Mouse (Mus musculus) left cerebral cortex, postnatal 25 days (tissue): ENCODE data around the gene Ankrd13a. TPM values are rescaled to one million over a fixed set of nuclear protein-coding genes. Genes with fewer than 3 reads are reported as not detected.
A peak's percentile ranks its signal among the peaks of the same experiment; 100 is the strongest.

Experiments used
- DNase-seq, 2 experiments: peaks; one replicate each; pipeline ENCODE4 v3.0.0; 2022; ENCODE audit warnings: low spot score in 2 of 2, mixed read lengths in 1 of 2
- intact Hi-C: fragments of 180-260 bp; cut with DNase I; formaldehyde crosslinking; loops from one replicate; pipeline ENCODE4 v1.15.1; 2025
- total RNA-seq, 2 experiments: library from RNA; stranded (reverse); gene quantifications; 2 replicates each; pipeline ENCODE4 v1.2.3; 2021

Gene Ankrd13a
- total RNA-seq, 2 experiments from 2014 or later, result 30.6 to 34.9 TPM

- no peak for DNase-seq
- intact Hi-C loops, result no loop called here
These were observed 20.8 kb downstream of the Ankrd13a start for GRCm38 (mm10) chr5:114795231-114795630.

- DNase-seq, result no peak
These were observed 21.2 kb downstream of the Ankrd13a start for GRCm38 (mm10) chr5:114795653-114796052.

DNA sequence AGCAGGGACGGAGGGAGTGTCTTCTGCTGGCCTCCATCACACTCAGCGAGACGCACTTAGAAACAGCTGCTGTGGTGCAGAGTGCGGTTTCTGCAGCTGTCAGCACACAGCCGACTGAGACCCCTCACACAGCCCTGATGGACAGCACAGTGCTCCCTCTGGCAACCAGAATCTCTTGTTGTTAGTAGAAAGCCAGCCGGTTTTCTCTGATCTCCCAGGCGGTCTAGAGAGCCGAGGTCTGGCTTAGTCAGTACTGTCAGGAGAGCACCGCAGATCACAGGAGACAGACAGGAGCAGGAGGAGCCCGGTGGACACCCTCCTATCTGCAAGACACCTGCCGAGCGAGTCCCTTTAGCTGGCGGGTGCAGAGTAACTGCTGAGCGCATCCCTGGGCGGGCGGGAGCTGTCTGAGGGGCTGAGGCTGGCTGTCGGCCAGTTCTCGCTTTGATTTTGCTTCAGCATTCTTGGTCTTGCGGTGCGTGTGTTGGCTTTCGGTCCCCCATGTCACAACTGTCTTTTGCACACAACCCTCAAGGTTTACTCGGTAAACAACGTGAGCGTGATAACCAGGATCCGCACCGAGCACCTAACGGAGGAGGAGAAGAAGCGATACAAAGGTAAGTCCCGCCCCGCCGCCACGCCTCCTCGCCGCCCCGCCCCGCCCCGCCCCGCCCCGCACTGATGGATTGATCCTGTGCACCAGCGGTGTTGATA is 22.0 kb downstream of the Ankrd13a start:
- no peak for DNase-seq
- intact Hi-C loops, result no loop called here

More at GRCm38 (mm10) chr5:114795653-114796052, 21.2 kb downstream of the Ankrd13a start:
- intact Hi-C loops, result no loop called here

DNA sequence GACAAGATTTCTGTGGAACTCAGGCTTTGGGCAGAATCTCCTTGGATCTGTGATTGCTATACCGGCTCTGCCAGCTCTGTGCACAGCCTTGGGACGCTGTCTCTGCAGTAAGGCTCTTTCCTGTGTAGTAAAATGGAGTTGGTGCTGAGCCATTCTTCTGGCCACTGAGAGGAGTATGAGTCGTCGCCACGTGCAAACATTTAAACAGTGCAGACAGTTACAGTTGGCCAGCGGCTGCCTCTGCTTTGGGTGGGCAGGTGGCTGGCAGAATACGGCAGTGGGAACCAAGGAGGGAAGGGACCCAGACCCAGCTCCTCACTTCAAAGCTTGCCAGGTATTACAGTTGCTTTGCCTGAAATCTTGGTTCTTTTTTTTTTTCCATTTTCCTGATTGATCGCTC is 22.8 kb downstream of the Ankrd13a start:
- no peak for DNase-seq
- intact Hi-C loops, result no loop called here

GRCm38 (mm10) chr5:114799848-114800247 is 25.4 kb downstream of the Ankrd13a start:
- DNase-seq, result no peak
- intact Hi-C loops, result no loop called here

DNA sequence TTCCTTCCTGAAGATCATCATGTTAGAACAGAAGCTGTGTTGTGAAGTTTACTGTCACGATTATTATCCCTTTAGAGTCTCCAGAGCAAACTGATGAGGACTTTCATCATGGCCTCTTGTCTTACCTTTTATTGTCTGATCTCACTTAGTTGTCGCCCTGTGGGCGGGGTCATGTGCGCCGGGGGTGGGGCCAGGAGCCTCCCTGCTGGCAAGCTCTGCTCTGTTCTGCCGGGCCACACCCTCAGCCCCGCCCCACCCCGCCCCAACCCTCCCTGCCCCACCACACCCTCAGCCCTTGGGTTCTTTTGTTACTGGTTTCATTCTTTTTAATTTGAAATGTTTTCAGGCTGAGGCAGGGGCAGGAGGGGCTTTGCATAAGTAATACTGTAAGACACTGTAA is 26.6 kb downstream of the Ankrd13a start:
- DNase-seq, result no peak
- intact Hi-C loops, result no loop called here

DNA sequence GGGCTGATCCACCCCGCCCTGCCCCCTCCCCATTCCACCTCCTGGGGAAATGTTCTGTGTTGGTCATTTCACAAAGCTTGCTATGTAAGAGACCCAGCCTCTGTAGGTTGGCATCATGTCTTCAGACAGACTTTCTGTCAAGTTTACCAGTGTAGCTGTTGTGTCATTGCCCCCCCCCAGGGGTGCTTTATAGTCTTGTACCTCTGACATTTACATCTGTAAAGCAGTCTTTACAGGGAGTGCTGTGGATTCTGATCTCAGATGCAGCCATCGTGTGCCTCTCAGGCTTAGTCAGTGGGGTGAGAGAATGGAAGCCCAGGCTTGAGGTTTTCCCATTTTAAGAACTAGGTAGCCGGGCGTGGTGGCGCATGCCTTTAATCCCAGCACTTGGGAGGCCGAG is 27.4 kb downstream of the Ankrd13a start:
- intact Hi-C loops, result no loop called here
- DNase-seq, result no peak

DNA sequence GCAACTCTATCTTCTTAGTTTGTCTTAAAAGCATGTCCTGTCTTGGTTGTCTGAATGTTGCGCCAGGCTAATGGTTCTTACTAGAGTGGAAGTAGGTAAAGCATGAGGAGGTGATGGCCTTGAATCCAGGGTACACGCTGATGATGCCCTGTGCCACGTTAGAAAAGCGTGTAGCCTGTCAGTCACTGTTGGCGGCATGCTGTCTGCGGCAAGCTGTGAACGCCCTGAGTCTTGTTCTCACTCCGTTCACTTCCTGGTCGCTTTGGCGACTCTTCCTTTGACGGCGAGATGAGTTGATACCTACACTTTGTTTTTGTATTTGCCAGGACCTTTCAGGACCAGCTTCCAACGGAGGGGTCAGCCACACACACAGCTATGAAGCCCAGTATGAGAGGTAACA is 28.8 kb downstream of the Ankrd13a start:
- DNase-seq, result no peak
- intact Hi-C loops, result no loop called here

DNA sequence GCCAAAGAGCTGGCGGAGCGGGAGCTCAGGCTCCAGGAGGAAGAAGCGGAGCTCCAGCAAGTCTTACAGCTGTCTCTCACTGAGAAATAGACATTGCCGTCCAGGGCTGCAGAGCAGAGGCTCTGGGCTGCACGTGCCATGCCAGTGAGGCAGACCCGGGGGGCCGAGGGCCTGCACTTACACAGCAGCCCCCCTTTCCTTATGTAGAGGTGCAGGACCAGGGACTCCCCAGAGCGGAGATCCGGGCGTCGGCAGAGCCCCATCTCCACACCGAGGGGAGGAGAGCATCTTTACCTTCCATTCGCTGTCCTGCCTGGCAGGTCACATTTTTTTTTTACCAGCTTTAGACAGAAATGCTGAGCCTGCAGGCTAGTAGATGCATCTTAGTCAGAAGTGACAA is 29.9 kb downstream of the Ankrd13a start:
- intact Hi-C loops, result no loop called here

DNA sequence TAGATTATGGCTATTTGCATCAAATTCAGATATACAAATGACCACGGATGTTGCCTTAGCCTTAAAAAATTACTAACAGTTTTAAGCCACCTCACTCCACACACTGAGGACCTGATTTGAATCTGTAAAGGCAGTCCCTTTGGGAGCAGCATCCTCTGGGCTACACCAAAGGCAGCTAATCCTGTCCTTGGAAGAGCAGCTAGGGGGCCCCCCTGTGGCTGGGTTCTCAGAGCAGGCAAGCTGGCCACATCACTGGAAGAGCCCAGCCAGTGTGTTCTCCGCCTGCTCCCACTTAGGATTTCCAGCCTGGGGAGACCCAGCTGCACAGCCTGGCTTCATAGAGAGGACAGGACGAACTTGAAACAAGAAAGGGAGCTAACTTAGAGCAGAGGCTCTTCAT is 30.5 kb downstream of the Ankrd13a start:
- intact Hi-C loops, result no loop called here
- peak; percentile 61 to 70 for DNase-seq

More for the DNA sequence above, 29.9 kb downstream of the Ankrd13a start:
- no peak for DNase-seq

DNA sequence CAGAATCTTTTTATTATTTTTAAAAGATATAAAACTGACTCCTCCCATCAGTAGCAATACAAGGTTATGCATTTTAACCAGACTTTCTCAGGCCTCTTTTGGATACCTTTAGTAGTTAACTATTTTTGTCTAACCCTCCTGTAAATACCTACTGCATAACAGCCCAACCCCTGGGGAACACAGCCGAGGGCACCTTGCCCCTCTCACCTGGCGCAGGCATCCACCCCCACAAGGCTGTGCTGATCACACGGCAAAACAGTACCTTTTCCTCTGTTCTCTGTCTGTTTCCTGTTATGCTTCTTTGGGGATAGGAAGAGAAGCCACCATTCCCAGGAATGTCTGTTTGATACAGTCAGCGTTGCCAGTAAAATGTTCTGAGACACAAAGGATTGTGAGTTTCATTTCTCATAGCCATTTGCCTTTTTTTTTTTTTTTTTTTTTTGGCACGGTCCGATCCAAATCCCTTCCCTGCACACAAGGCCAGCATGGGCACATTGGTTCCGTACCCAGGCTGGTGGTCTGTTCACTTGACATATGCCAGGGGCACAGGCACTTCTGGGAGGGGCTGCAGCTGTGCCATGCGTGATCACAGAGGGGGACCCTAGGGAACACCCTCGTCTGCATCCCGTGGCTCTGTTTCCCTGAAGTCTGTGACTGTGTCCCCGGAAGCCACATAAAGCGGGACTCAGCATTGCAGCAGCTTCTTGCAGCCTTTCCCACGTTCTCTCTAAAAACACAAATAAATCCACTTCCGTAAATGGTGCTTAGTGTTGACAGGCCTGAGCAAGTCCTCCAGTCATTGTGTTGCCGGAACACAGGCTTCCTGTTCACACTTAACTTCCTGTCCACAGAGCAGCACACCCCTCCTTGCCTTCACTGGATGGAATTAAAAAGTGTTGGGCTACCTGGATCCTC is 31.2 kb downstream of the Ankrd13a start:
- intact Hi-C loops, result no loop called here
- DNase-seq, result no peak

DNA sequence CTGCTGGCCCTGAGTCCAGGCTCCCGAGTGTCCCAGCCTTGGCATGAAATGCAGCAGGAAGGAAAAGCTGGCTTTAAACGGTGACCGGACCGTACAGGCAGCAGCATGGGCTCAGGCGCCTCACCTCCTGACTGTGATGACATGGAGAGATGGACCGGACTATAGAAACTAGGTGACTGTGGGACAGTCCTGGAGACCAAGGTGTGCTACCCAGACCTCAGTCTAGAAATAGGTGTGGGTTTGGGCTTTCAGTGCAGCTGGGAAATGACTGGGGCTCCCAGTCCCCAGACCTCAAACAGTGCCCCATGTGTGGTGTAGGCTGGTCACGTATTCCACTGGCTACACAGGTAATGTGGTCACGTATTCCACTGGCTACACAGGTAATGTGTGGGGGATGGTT is 32.2 kb downstream of the Ankrd13a start:
- intact Hi-C loops, result no loop called here
- no peak for DNase-seq

- intact Hi-C loops, result no loop called here
- DNase-seq, result no peak
These were observed 32.6 kb downstream of the Ankrd13a start for GRCm38 (mm10) chr5:114807063-114807462.

DNA sequence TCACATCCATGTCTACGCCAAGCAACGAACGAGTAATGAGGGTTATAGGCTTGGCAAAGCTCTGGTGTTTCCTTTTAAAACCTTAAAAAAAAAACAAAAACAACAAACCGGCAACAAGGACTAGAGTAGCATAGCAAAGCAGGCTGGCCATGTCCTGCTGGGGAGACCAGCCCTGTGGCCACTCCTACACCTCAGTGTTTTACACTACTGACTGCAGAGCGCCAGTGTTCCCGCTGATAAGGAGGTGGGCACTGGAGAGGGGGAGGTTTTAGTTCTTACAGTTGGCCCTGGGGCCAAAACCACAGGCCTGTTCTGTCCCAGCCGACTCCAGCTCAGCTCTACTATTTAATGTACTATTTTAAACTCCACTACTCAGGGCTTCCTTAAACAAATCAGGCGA is 33.0 kb downstream of the Ankrd13a start:
- DNase-seq, result no peak
- intact Hi-C loops, result no loop called here

GRCm38 (mm10) chr5:114807893-114808292 is 33.4 kb downstream of the Ankrd13a start:
- intact Hi-C loops, result no loop called here

DNA sequence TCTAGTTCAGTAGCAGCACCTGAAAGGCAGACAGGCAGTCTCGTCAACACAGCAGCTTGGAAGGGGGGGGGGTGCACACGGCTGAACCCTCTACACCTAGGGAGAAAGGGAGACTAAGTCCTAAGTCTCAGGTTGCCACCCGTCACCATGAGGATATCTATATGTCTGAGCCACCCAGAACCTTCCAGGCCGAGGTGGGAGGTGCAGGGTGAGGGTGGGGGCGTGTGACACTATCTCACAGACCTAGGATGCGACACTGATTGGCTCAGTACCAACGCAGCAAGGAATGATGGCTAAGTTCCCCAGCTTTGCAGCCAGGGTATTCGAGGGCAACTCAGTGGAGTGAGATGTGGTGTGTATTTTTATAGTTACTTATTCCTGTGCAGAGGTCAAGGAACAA is 33.9 kb downstream of the Ankrd13a start:
- intact Hi-C loops, result no loop called here
- DNase-seq, result no peak

More at GRCm38 (mm10) chr5:114807893-114808292, 33.4 kb downstream of the Ankrd13a start:
- no peak for DNase-seq

DNA sequence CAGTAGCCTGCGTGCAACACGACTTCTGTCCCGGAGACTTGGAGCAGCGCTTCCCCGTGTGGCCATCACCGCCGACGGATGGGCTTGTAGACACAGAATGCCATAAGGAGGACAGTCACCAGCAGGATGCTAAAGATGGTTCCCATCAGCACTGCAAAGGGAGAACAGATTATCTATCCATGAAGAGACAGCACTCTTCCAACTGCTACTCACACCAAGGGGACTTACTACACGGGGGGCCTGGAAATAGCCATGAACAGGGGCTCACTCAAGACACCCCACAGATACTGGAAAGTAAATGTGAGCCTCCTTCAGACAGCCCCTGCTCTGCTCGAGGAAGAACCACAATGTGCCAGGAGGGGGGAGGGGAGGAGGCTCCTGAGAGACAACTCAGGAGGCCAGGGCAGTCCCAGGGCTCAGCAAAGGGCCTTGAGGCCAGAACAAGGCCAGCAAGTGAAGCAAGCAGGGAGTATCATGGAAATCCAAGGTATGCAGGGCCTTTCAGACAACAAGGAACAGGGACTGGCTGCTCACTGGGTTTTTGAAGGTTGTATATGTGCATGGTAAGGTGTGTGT is 34.8 kb downstream of the Ankrd13a start:
- intact Hi-C loops, result no loop called here
- no peak for DNase-seq

DNA sequence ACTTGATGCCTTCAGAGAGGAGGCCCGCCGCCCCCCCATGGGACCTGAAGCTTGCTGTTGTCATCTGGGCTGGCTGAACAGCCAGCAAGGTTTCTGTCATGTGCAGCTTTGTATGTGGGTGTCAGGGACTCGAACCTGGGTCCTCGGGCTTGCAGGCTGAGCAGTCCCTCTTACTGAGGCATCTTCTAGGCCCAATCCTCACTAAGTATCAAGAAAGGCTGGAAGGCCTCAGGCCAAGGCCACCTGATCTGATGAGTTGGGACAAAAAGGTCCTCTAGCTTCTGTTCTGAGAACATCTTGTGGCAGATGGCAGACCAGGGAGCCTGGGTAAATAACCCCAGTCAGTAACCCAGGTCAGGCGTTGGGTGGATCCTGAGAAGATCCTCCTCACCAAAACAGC is 35.3 kb downstream of the Ankrd13a start:
- intact Hi-C loops, result no loop called here
- DNase-seq, result no peak

DNA sequence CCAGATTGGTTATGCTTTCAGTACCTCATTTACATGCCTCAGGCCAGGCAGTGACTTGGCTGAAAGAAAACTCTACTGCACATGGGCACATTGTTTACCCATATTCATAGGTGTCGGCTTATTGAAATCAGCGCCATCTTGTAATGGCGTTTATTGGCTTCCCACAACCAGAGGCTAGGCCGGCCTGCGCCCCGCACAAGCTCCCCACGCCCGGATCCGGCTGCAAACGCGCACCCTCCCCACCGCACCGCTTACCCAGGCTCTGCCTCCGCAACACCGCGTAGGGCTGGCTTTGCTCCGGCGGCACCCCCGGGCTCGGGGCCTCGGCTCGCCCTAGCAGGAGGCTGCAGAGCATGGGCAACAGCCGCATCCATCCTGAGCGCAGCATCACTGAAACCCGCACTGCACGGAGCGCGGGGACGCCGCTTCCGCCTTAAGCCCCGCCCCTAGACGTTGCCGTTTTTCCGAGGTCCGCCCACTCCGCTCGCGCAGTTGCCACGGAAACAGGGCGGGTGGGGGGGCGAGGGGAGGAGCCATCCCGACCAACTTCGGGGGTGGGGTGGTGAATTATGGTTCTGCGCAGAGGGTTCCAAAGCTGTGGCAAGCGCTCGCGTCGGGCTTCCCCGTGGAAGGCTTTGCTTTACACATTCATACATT is 39.2 kb downstream of the Ankrd13a start:
- intact Hi-C loops, result no loop called here
- DNase-seq, result peak; percentile 92 to 94

DNA sequence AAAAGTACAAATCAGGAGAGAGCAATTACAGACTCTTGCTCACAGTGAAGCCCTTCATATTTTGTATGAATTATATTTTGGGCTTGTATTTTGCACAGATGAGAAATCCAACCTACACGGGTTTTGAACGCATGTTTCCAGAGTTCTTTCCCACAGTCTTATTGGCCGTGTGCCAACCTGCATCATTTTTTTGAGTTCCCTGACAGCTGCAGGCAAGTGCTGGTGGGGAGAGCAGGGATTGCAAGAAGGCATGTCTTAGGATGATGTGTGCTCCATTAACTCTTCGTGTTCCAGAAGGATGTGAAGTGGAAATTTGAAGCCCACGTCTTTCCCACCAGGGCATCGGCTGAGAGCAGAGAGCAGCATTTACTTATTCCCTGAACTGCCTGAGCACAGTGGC is 42.1 kb downstream of the Ankrd13a start:
- intact Hi-C loops, result no loop called here
- DNase-seq, result no peak
